Mouse (Mus musculus): ENCODE results near the gene Timm50. TPM values are rescaled to one million over a fixed set of nuclear protein-coding genes. Genes with fewer than 3 reads are reported as not detected.

Gene Timm50
- polyA plus RNA-seq, 1 experiment = 89.8 TPM

- no peak for DNase-seq (ENCODE audit: low read depth)
Measured at GRCm38 (mm10) chr7:28268576-28268975, 43.3 kb downstream of the Timm50 start.

GRCm38 (mm10) chr7:28268042-28268531 is 43.8 kb downstream of the Timm50 start:
- no peak for DNase-seq (ENCODE audit: low read depth)

DNA sequence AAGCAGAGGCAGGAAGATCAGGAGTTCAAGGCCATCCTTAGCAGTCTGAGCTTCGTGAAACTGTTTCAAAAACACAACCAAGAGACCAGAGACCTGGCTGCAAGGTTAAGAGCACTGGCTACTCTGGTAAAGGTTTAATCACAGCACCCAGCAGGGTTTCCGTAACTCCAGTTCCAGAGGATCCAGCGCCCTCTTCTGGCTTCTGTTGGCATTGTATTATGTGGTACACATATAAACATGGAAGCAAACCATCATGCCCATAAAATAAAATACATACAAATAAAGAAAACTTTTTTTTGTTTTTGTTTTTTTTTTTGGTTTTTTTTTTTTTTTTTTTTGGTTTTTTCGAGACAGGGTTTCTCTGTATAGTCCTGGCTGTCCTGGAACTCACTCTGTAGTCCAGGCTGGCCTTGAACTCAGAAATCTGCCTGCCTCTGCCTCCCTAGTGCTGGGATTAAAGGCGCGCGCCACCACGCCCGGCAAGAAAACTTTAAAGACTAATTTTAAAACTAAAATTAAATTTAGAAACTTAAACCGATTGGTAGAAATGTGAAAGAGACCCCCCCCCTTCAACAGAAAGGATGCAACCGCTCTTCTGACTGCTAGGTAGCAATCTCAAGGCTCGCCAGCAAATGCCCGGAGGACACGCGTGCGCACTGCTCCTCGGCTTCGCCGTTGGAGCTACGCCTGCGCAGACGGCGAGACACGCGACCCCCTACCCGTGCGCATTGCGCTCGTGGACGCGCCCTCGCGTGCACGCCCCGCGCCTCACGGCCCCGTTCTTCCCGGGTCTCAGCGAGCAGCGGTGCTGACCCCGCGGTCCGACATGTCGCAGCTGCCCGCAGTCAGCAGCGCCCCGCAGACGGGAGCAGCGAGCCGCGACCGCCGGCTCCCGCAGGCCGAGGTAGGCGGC is 44.5 kb downstream of the Timm50 start, which contains the start of gene Eid2:
Gene Eid2, plus strand, starts transcription at position 753 of the 913 bp plus-strand sequence.
- DNase-seq (ENCODE audit: low read depth) = no peak

DNA sequence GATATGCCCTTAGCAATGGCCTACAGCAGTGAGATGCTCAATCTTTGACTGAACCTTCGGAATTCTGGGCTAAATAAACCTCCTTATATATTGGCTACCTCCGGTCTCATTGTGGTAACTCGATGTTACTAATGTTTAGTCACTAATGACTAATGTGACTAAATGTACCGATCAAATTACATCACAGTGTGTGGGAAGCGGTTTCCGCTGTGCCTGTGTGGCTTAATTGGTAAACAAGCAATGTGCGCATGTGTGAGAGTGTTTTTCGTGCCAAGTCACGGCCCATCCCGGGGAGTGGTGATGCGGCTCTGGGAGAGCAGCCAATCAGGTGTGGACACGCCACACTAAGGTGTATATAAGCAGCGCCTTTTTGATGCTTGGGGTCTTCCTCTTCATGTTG is 46.5 kb downstream of the Timm50 start:
- DNase-seq (ENCODE audit: low read depth) = no peak

GRCm38 (mm10) chr7:28263786-28264185 is 48.1 kb downstream of the Timm50 start:
- DNase-seq (ENCODE audit: low read depth) = no peak

- DNase-seq (ENCODE audit: low read depth) = no peak
Measured at GRCm38 (mm10) chr7:28262861-28263260, 49.0 kb downstream of the Timm50 start.

Other genes starting within 250 kb of the Timm50 start
- gene Fcgbp, start 240.8 kb downstream of the Timm50 start, polyA plus RNA-seq (2012; rRNA removed) = 1.3 and 1.5 TPM in 2 replicates
- 0.22 and 0.36 TPM in 2 replicates for gene 9530053A07Rik, start 182.6 kb downstream of the Timm50 start, polyA plus RNA-seq (2012; rRNA removed)
- 34.6 and 54.2 TPM in 2 replicates for gene Fbl, start 142.4 kb downstream of the Timm50 start, polyA plus RNA-seq (2012; rRNA removed)
- gene Dyrk1b, start 132.6 kb downstream of the Timm50 start, polyA plus RNA-seq (2012; rRNA removed) = 23.6 and 30.9 TPM in 2 replicates
- gene Eid2, start 44.2 kb downstream of the Timm50 start, polyA plus RNA-seq (2012; rRNA removed) = 6.4 and 7.2 TPM in 2 replicates
- 7.9 and 11.4 TPM in 2 replicates for gene Eid2b, start 34.3 kb downstream of the Timm50 start, polyA plus RNA-seq (2012; rRNA removed)
- 1.0 and 1.2 TPM in 2 replicates for gene Selenov, start 20.9 kb downstream of the Timm50 start, polyA plus RNA-seq (2012; rRNA removed)
- 0.11 TPM in 2 replicates for gene Dll3, start 9.8 kb downstream of the Timm50 start, polyA plus RNA-seq (2012; rRNA removed)
- 106 and 108 TPM in 2 replicates for gene Supt5, start 26.7 kb upstream of the Timm50 start, polyA plus RNA-seq (2012; rRNA removed)
- gene Rps16, start 38.6 kb upstream of the Timm50 start, polyA plus RNA-seq (2012; rRNA removed) = 901 and 971 TPM in 2 replicates
- gene Plekhg2, start 60.5 kb upstream of the Timm50 start, polyA plus RNA-seq (2012; rRNA removed) = 21.5 and 25.0 TPM in 2 replicates
- 37.7 and 40.8 TPM in 2 replicates for gene Zfp36, start 68.2 kb upstream of the Timm50 start, polyA plus RNA-seq (2012; rRNA removed)
- gene Med29, start 80.6 kb upstream of the Timm50 start, polyA plus RNA-seq (2012; rRNA removed) = 49.8 and 58.9 TPM in 2 replicates
- gene Paf1, start 80.9 kb upstream of the Timm50 start, polyA plus RNA-seq (2012; rRNA removed) = 78.0 and 96.3 TPM in 2 replicates
- 8.6 and 10.3 TPM in 2 replicates for gene Gmfg, start 125.4 kb upstream of the Timm50 start, polyA plus RNA-seq (2012; rRNA removed)
- gene Lrfn1, start 139.9 kb upstream of the Timm50 start, polyA plus RNA-seq (2012; rRNA removed) = 6.6 and 7.1 TPM in 2 replicates
- not detected in 2 replicates for gene Ifnl2, start 198.4 kb upstream of the Timm50 start, polyA plus RNA-seq (2012; rRNA removed)
- not detected in 2 replicates for gene Ifnl3, start 210.8 kb upstream of the Timm50 start, polyA plus RNA-seq (2012; rRNA removed)
- 0.86 and 6.9 TPM in 2 replicates for gene Sycn, start 228.8 kb upstream of the Timm50 start, polyA plus RNA-seq (2012; rRNA removed)
- 0.23 and 0.65 TPM in 2 replicates for gene Nccrp1, start 235.2 kb upstream of the Timm50 start, polyA plus RNA-seq (2012; rRNA removed)